Mouse (Mus musculus): Measurements from ENCODE around the gene Maob.

- TF ChIP-seq POLR2A (IDR thresholded peaks at IDR 0.05; ENCODE audit: low read depth, low read length) = no peak
- TF ChIP-seq CTCF (IDR thresholded peaks at IDR 0.05; ENCODE audit: extremely low read depth, insufficient read length, insufficient replicate concordance, low read depth, low read length) = no peak
Measured at GRCm38 (mm10) chrX:16761430-16761829, 55.7 kb downstream of the Maob start.
